Mouse (Mus musculus) lung, postnatal 0 days (tissue): ENCODE measurements at regions not wholly inside any gene's neighbourhood (a gene's known extent, or its start where the extent isn't known, plus 50 kb on each side); places are given as distances from the start of the nearest gene placed in this dataset.

Source experiments
- ATAC-seq: fragments of 200-750 bp; cut with Nextera tagmentation; 2 replicates; pipeline ENCODE4 v1.8.0; 2017; ENCODE audit warnings: moderate library complexity
- DNase-seq: peaks from one replicate; pipeline ENCODE4 v3.0.0-alpha.2; 2016; ENCODE audit warnings: low spot score
- H3K27ac ChIP-seq: fragments of 300-500 bp; sonication (generic); 2 replicates; pipeline ENCODE4 v1.5.1; 2014; ENCODE audit warnings: antibody characterized with exemption, mild to moderate bottlenecking, low read length, mixed read lengths
- H3K27me3 ChIP-seq: fragments of 300-500 bp; sonication (generic); replicated peaks from 2 replicates; pipeline ENCODE4 v1.6.1; 2014; ENCODE audit warnings: low read length, mixed read lengths; ENCODE audit not compliant: insufficient read depth
- H3K36me3 ChIP-seq: fragments of 300-500 bp; sonication (generic); 2 replicates; pipeline ENCODE4 v1.6.1; 2014; ENCODE audit warnings: low read length, mixed read lengths; ENCODE audit not compliant: insufficient read depth
- H3K4me1 ChIP-seq: fragments of 300-500 bp; sonication (generic); 2 replicates; pipeline ENCODE4 v1.6.1; 2014; ENCODE audit warnings: antibody characterized with exemption, low read depth, low read length, mixed read lengths; ENCODE audit not compliant: insufficient read depth
- H3K4me2 ChIP-seq: fragments of 300-500 bp; sonication (generic); replicated peaks from 2 replicates; pipeline ENCODE4 v1.6.1; 2014; ENCODE audit warnings: low read depth, mild to moderate bottlenecking, low read length, moderate library complexity, mixed read lengths
- H3K4me3 ChIP-seq: fragments of 300-500 bp; sonication (generic); 2 replicates; pipeline ENCODE4 v1.5.1; 2014; ENCODE audit warnings: low read depth, low read length
- H3K9ac ChIP-seq: fragments of 300-500 bp; sonication (generic); replicated peaks from 2 replicates; pipeline ENCODE4 v1.6.1; 2014; ENCODE audit warnings: low read depth, mild to moderate bottlenecking
- H3K9me3 ChIP-seq: fragments of 300-500 bp; sonication (generic); 2 replicates; pipeline ENCODE4 v1.6.1; 2016; ENCODE audit warnings: low read length, mixed read lengths
- CTCF ChIP-seq: IDR thresholded peaks from 2 replicates; pipeline ENCODE4 v1.5.1; 2016; ENCODE audit warnings: antibody characterized with exemption, mild to moderate bottlenecking
- EP300 ChIP-seq: IDR thresholded peaks from 2 replicates; pipeline ENCODE4 v1.6.1; 2016; ENCODE audit warnings: antibody characterized with exemption, mild to moderate bottlenecking, control low read depth
- WGBS: fragments of 180-500 bp; shearing (Covaris S2); extraction: QIAGEN DNeasy Blood & Tissue Kit; methylation state at CpG from one replicate; pipeline ENCODE4 v1.1.7; 2014; 5-methylcytosine and 5-hydroxymethylcytosine counted together

- no peak overlapping the region for H3K4me2 ChIP-seq
Observed at GRCm38 (mm10) chr5:114512756-114513155, 55.1 kb upstream of the Fam222a start.

GRCm38 (mm10) chr5:114513911-114514457 is 53.8 kb upstream of the Fam222a start:
- H3K4me2 ChIP-seq = no peak overlapping the region
- DNase-seq (no peak), ATAC-seq (no peak)
- no peak for TF ChIP-seq CTCF
- no peak for TF ChIP-seq EP300
- WGBS = 11% methylated on average over 10 of the region's 10 CpGs
- no peak overlapping the region for H3K4me3 ChIP-seq
- H3K27me3 ChIP-seq = no peaks in the 10 kb centered on the region
- no peaks in the 10 kb centered on the region for H3K36me3 ChIP-seq
- no peaks in the 10 kb centered on the region for H3K9me3 ChIP-seq
- no peak overlapping the region for H3K9ac ChIP-seq
- H3K4me1 ChIP-seq = no peaks in the 10 kb centered on the region
- H3K27ac ChIP-seq = no peak overlapping the region

More at GRCm38 (mm10) chr5:114512756-114513155, 55.1 kb upstream of the Fam222a start:
- Histone ChIP-seq H3K27ac (no peak overlapping the region), H3K36me3 (no peaks in the 10 kb centered on the region), H3K9ac (no peak overlapping the region), H3K9me3 (no peaks in the 10 kb centered on the region), H3K27me3 (no peaks in the 10 kb centered on the region), H3K4me1 (no peaks in the 10 kb centered on the region), H3K4me3 (no peak overlapping the region)
- TF ChIP-seq EP300 = no peak
- no peak for TF ChIP-seq CTCF
- ATAC-seq (peak; percentile 53), DNase-seq (peak; percentile 72)
- 15% methylated on average over 9 of the region's 9 CpGs for WGBS

GRCm38 (mm10) chr5:114517010-114517409 is 50.8 kb upstream of the Fam222a start:
- ATAC-seq (no peak), DNase-seq (no peak)
- WGBS = 72% methylated on average over 4 of the region's 4 CpGs
- H3K4me3 ChIP-seq = no peak overlapping the region
- H3K9me3 ChIP-seq = no peaks in the 10 kb centered on the region
- no peak overlapping the region for H3K9ac ChIP-seq
- no peak overlapping the region for H3K27ac ChIP-seq
- TF ChIP-seq EP300 = no peak
- TF ChIP-seq CTCF = no peak
- no peaks in the 10 kb centered on the region for H3K4me1 ChIP-seq
- H3K36me3 ChIP-seq = no peaks in the 10 kb centered on the region
- H3K4me2 ChIP-seq = no peak overlapping the region
- no peaks in the 10 kb centered on the region for H3K27me3 ChIP-seq

- Histone ChIP-seq H3K27me3 (no peaks in the 10 kb centered on the region), H3K9me3 (no peaks in the 10 kb centered on the region), H3K4me1 (no peaks in the 10 kb centered on the region), H3K27ac (no peak overlapping the region), H3K4me3 (no peak overlapping the region), H3K36me3 (no peaks in the 10 kb centered on the region), H3K4me2 (no peak overlapping the region), H3K9ac (no peak overlapping the region)
- TF ChIP-seq CTCF = no peak
- no peak for TF ChIP-seq EP300
- 68% methylated on average over 2 of the region's 2 CpGs for WGBS
- ATAC-seq (no peak), DNase-seq (no peak)
Observed at GRCm38 (mm10) chr5:114518012-114518411, 49.8 kb upstream of the Fam222a start.
